Mouse (Mus musculus) Muller cell, postnatal 12 days (primary cell): Measurements from ENCODE around the gene Olfr1126.
"Not testable (repeated sequence)": the region's sequence is repeated elsewhere in the genome, so short reads cannot be mapped to it uniquely, and the experiment has no call there.

Source experiments
- DNase-seq: peaks from one replicate; pipeline ENCODE4 v3.0.0-alpha.2; 2015; ENCODE audit errors: inconsistent ontology term

The Olfr1126 gene

GRCm38 (mm10) chr2:87453662-87454061 is at the start of gene Olfr1126:
Gene Olfr1126 (plus strand): TSS chr2:87453962.
- no peak for DNase-seq

- no peak for DNase-seq
Observed at GRCm38 (mm10) chr2:87416335-87416734, 37.4 kb upstream of the Olfr1126 start, which contains the start of gene Olfr1123. Gene Olfr1123 (plus strand): TSS chr2:87416635.

- no peak for DNase-seq
Observed at GRCm38 (mm10) chr2:87429975-87430374, 23.8 kb upstream of the Olfr1126 start, which contains the start of gene Olfr1124. Gene Olfr1124 (plus strand): TSS chr2:87430275.

DNA sequence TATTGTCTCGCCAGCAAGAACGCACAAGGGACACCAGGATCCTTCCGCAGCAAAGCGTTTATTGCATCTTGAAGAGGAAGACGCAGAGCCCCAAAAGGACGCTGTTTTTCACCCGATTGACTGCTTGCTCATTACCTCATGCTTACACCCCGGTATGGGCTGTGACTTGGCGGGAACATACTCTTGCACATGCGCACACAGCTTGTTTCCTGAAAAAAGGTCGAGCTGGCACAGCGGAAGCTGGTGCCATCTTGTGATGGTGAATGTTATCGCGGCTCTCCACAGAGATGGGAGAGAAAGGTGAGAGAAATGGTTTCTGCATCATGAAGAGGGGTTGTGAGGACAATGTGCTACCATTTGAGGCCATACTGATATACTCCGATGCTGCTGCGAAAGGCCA is 16.0 kb upstream of the Olfr1126 start:
- DNase-seq = no peak

DNA sequence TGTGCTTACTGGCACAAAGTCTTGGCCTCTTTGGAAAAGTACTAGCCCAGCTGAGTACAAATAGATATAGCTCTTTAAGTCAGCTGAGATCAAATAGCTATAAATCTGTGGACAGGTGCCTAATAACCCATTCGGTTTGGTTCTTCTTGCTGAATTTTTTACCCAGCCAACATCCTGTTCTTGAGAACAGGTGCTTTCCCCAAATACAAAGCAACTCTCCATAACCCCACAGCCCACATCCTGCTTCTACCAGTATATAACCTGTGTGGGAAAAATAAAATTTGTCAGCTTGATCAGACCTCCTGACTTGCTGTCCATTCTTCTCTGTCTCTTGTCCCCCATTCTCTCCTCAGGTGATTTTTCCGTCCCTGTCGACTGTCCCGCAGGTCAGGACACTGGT is 8.0 kb downstream of the Olfr1126 start:
- DNase-seq = no peak

DNA sequence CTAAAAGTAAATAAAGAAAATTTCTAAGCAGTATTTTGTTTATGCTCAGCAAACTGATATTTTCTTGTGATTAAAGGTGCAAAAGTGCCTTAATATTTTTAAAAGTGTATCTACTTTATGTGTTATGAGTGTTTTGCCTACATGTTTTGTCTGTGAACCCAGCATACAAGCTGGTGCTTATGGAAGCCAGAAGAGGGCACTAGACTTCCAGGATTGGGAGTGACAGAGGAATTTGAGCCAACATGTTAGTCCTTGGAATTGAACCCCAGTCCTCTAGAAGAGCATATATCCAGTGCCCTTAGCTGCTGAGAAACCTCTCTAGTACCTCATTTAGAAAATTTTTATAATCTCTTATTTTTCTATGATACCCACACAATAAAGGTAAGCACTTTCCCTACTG is 26.4 kb downstream of the Olfr1126 start:
- DNase-seq = no peak

GRCm38 (mm10) chr2:87481158-87481557 is 27.4 kb downstream of the Olfr1126 start:
- DNase-seq = no peak

DNA sequence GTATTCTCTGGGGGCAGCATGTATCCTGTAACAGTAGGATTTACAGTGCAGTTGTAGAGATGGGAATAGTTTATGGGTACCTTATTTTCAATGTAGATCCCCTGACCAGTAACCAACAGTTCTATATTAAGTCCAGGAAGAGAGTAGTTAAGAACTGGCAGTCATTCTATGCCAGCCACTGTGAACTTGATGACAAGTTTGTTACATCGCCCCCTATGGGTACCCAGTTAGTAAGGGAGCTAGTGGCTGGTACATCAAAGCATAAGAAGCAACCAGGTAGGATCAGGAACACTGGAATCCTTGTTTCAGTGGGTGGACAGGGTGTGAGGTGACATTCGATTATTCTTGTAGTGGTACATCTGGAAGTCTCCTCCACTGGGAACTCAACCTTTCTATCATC is 28.5 kb downstream of the Olfr1126 start:
- no peak for DNase-seq

GRCm38 (mm10) chr2:87496993-87497392 is 43.2 kb downstream of the Olfr1126 start, which contains the start of gene Pramel7:
Gene Pramel7 (minus strand): TSS chr2:87497093.
- not testable (repeated sequence) for DNase-seq

DNA sequence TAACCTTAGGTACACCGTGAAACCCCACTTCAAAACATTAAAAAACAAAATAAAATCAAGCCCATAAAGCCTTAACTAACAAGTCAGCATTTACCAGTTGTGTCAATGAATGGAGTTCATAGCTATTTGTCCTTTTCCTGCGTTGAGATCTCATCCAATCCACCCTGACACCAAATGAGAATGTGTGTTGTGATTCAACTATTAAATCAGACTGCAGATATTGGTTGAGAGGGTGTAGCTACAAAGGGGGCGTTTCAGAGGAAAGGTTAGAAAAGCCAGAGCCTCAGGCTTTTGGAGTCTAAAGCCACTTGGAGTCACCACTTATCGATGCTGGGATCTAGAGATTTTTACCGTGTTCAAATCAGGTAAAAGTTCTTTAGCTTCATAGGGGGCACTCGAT is 52.5 kb downstream of the Olfr1126 start, which contains the start of gene Pramel6:
TSS of gene Pramel6 (plus strand) at position 301 of the 400 bp plus-strand sequence.
- no peak for DNase-seq
